ENCODE assay signal across 8 mouse cellular contexts in genomic region chr14:25317680-25318471, GRCm38 (mm10).
A peak's percentile ranks its signal among the peaks of the same experiment; 100 is the strongest.
DNase-seq lines count a peak whose midpoint lies in the region; ATAC-seq and TF ChIP-seq lines count a peak whose summit lies in the region.

No protein-coding gene starts in this region.

- H3K36me3 ChIP-seq in intestine, embryonic 16.5 days (ENCODE audit: control insufficient read depth, insufficient read depth, low read length): no peaks in the 10 kb centered on the region
- no peaks in the 10 kb centered on the region for H3K36me3 ChIP-seq in small intestine, adult 2 months (ENCODE audit: control insufficient read depth, insufficient read depth, low read length)

- H3K4me3 ChIP-seq in gastrocnemius, adult 2 months: peak overlapping the region; percentile 39
- 0 out of 2 replicates have a peak overlapping the region, but pooled peaks have one; percentile 2 for H3K4me3 ChIP-seq in intestine, embryonic 16.5 days (ENCODE audit: low read length)
- H3K4me3 ChIP-seq in small intestine, adult 2 months (ENCODE audit: low read depth, low read length): peak overlapping the region; percentile 45

- intact Hi-C loops in gastrocnemius, adult 2 months (cut with DNase I): no loop called here
- intact Hi-C loops in left cerebral cortex, postnatal 10 days (cut with DNase I): loop anchor here (5.0 kb wide), 1 partner anchor 139 kb away; the partner anchor contains the start of gene Zmiz1

- no peak; the same call in 1 of the 2 replicates for TF ChIP-seq POLR2A in small intestine, adult 2 months (IDR thresholded peaks at IDR 0.05; ENCODE audit: low read depth, low read length)

- H3K9me3 ChIP-seq in intestine, embryonic 16.5 days (ENCODE audit: control insufficient read depth, low read length): no peaks in the 10 kb centered on the region

- peak; percentile 86 for ATAC-seq in intestine, embryonic 16.5 days
- ATAC-seq in megakaryocyte-erythroid progenitor cell, adult 5-6 weeks (replicated peaks; ENCODE audit: low FRiP score, low TSS enrichment, poor library complexity, severe bottlenecking): peak; percentile 45

- peak overlapping the region; percentile 57 for H3K9ac ChIP-seq in intestine, embryonic 16.5 days (ENCODE audit: low read depth, low read length)

- no peak for TF ChIP-seq CTCF in gastrocnemius, adult 2 months (IDR thresholded peaks at IDR 0.05)
- TF ChIP-seq CTCF in small intestine, adult 2 months (IDR thresholded peaks at IDR 0.05; ENCODE audit: extremely low read depth, insufficient read length, insufficient replicate concordance, low read depth, low read length): no peak

- 20% methylated on average over 37 of the region's 37 CpGs for WGBS in intestine, embryonic 16.5 days
- WGBS in small intestine, adult 2 months: 16% methylated on average over 37 of the region's 37 CpGs

- peaks cover 12% of the 10 kb centered on the region for H3K4me1 ChIP-seq in intestine, embryonic 16.5 days (ENCODE audit: control insufficient read depth, insufficient read depth, low read length)
- peaks cover 15% of the 10 kb centered on the region for H3K4me1 ChIP-seq in small intestine, adult 2 months (ENCODE audit: control insufficient read depth, insufficient read depth, insufficient read length, low read length)

- no peaks in the 10 kb centered on the region for H3K27me3 ChIP-seq in intestine, embryonic 16.5 days (replicated peaks; ENCODE audit: control insufficient read depth, insufficient read depth, low read length)
- H3K27me3 ChIP-seq in small intestine, adult 2 months (ENCODE audit: control insufficient read depth, insufficient read depth, low read length): no peaks in the 10 kb centered on the region

- peak; percentile 95 for DNase-seq in ZHBTc4 (ENCODE audit: low read depth, low spot score)
- DNase-seq in cerebellum, postnatal 25 days: peak; percentile 74 to 83
- peak; percentile 77 for DNase-seq in gastrocnemius, adult 2 months
- peak; percentile 87 to 94 for DNase-seq in left cerebral cortex, postnatal 10 days (ENCODE audit: extremely low spot score in 1 of 2, low spot score in 2 of 2)
- no peak for DNase-seq in c-Kit-positive CD71-positive TER-119-positive erythroid progenitor cells, embryonic 14.5 days (ENCODE audit: low spot score)

- H3K27ac ChIP-seq in gastrocnemius, adult 2 months: no peak overlapping the region
- H3K27ac ChIP-seq in intestine, embryonic 16.5 days (ENCODE audit: low read length): 0 out of 2 replicates have a peak overlapping the region, but pooled peaks have one; percentile 29
- peak overlapping the region; percentile 24; the same call in 1 of the 2 replicates for H3K27ac ChIP-seq in small intestine, adult 2 months (ENCODE audit: insufficient read depth, low read depth, low read length)

- peak overlapping the region; percentile 47 for H3K4me2 ChIP-seq in intestine, embryonic 16.5 days (ENCODE audit: low read depth, low read length)
